In genomic region chr5:147888313-147889297, GRCm38 (mm10) we compare ENCODE assay signal across 20 mouse cellular contexts. TPM values are rescaled to one million over a fixed set of nuclear protein-coding genes. Genes with fewer than 3 reads are reported as not detected.
DNase-seq lines count a peak whose midpoint lies in the region; ATAC-seq lines count a peak whose summit lies in the region.
"Had no signal": no experiment of that assay in that cellular context is flagged by ENCODE, and none has a peak within 500 bp of the region (broad histone marks: within the 10 kb centered on the region; RNA-seq: fewer than 3 reads in every experiment).

No protein-coding gene starts in this region.

- H3K36me3 ChIP-seq in intestine, embryonic 16.5 days (ENCODE audit: control insufficient read depth, insufficient read depth, low read length), result no peaks in the 10 kb centered on the region
- no peaks in the 10 kb centered on the region for H3K36me3 ChIP-seq in intestine, embryonic 15.5 days
- H3K36me3 ChIP-seq in midbrain, embryonic 14.5 days (ENCODE audit: control insufficient read depth, insufficient read depth, low read length), result no peaks in the 10 kb centered on the region
- H3K36me3 ChIP-seq: embryonic facial prominence, embryonic 13.5 days; forebrain, embryonic 10.5 days had no signal

- H3K27ac ChIP-seq in intestine, embryonic 16.5 days (ENCODE audit: low read length), result no peak overlapping the region
- H3K27ac ChIP-seq in intestine, embryonic 15.5 days, result no peak overlapping the region
- no peak overlapping the region for H3K27ac ChIP-seq in midbrain, embryonic 14.5 days (replicated peaks; ENCODE audit: low read depth, low read length)
- H3K27ac ChIP-seq: embryonic facial prominence, embryonic 13.5 days; forebrain, embryonic 10.5 days; gastrocnemius, adult 2 months; hindbrain, embryonic 13.5 days; layer of hippocampus, adult 2 months; lung, embryonic 15.5 days had no signal

- H3K9me3 ChIP-seq in intestine, embryonic 16.5 days (ENCODE audit: control insufficient read depth, low read length), result no peaks in the 10 kb centered on the region
- H3K9me3 ChIP-seq in intestine, embryonic 15.5 days, result no peaks in the 10 kb centered on the region
- H3K9me3 ChIP-seq in midbrain, embryonic 14.5 days (ENCODE audit: control insufficient read depth, low read length), result no peaks in the 10 kb centered on the region
- H3K9me3 ChIP-seq: embryonic facial prominence, embryonic 13.5 days; forebrain, embryonic 10.5 days; hindbrain, embryonic 13.5 days; lung, embryonic 15.5 days had no signal

- no peak overlapping the region for H3K4me2 ChIP-seq in intestine, embryonic 16.5 days (ENCODE audit: low read depth, low read length)
- no peak overlapping the region for H3K4me2 ChIP-seq in intestine, embryonic 15.5 days (replicated peaks)
- H3K4me2 ChIP-seq in midbrain, embryonic 14.5 days (ENCODE audit: low read length), result no peak overlapping the region
- H3K4me2 ChIP-seq: embryonic facial prominence, embryonic 13.5 days; hindbrain, embryonic 13.5 days; lung, embryonic 15.5 days had no signal

- H3K27me3 ChIP-seq in intestine, embryonic 16.5 days (replicated peaks; ENCODE audit: control insufficient read depth, insufficient read depth, low read length), result no peaks in the 10 kb centered on the region
- no peaks in the 10 kb centered on the region for H3K27me3 ChIP-seq in intestine, embryonic 15.5 days (replicated peaks)
- H3K27me3 ChIP-seq in midbrain, embryonic 14.5 days (ENCODE audit: control insufficient read depth, insufficient read depth, low read length), result 0 out of 2 replicates have a peak, but pooled peaks cover 4% of the 10 kb centered on the region
- H3K27me3 ChIP-seq: lung, embryonic 15.5 days had no signal

- 84% methylated on average over 10 of the region's 12 CpGs for WGBS in intestine, embryonic 16.5 days
- 79% methylated on average over 9 of the region's 12 CpGs for WGBS in intestine, embryonic 15.5 days
- WGBS in midbrain, embryonic 14.5 days, result 92% methylated on average over 10 of the region's 12 CpGs

- DNase-seq in NIH3T3 (ENCODE audit: low read depth) (peak; percentile 10), liver (peak; percentile 79)
- no peak for DNase-seq in adrenal gland, adult 2 months
- DNase-seq in right cerebral cortex, postnatal 36 days (ENCODE audit: low spot score in 2 of 2), result no peak
- no peak for DNase-seq in midbrain, embryonic 14.5 days
- DNase-seq: adrenal gland, adult 8-10 months; B cell, adult 2 months; cerebellum, adult 18-20 months; gastrocnemius, adult 2 months; kidney, adult 11 months; kidney, postnatal 10 days had no signal

- H3K9ac ChIP-seq in intestine, embryonic 16.5 days (ENCODE audit: low read depth, low read length), result no peak overlapping the region
- no peak overlapping the region for H3K9ac ChIP-seq in intestine, embryonic 15.5 days
- H3K9ac ChIP-seq in midbrain, embryonic 14.5 days (replicated peaks; ENCODE audit: low read length), result no peak overlapping the region
- H3K9ac ChIP-seq: embryonic facial prominence, embryonic 13.5 days; hindbrain, embryonic 13.5 days; lung, embryonic 15.5 days had no signal

- H3K4me3 ChIP-seq in intestine, embryonic 16.5 days (ENCODE audit: low read length), result no peak overlapping the region
- H3K4me3 ChIP-seq in intestine, embryonic 15.5 days (replicated peaks), result no peak overlapping the region
- no peak overlapping the region for H3K4me3 ChIP-seq in midbrain, embryonic 14.5 days (replicated peaks; ENCODE audit: low read depth, low read length)
- H3K4me3 ChIP-seq: embryonic facial prominence, embryonic 13.5 days; forebrain, embryonic 10.5 days; gastrocnemius, adult 2 months; hindbrain, embryonic 13.5 days; layer of hippocampus, adult 2 months; lung, embryonic 15.5 days had no signal

- ATAC-seq in intestine, embryonic 16.5 days, result peak; percentile 40; the same call in 1 of the 2 replicates
- ATAC-seq in intestine, embryonic 15.5 days, result no peak
- ATAC-seq in megakaryocyte, adult 5-6 weeks (ENCODE audit: poor library complexity, severe bottlenecking), result peak; percentile 20; the same call in 1 of the 2 replicates
- no peak for ATAC-seq in midbrain, embryonic 14.5 days (ENCODE audit: low FRiP score, low TSS enrichment)
- ATAC-seq: midbrain, embryonic 16.5 days had no signal

- peaks cover 7% of the 10 kb centered on the region for H3K4me1 ChIP-seq in intestine, embryonic 16.5 days (ENCODE audit: control insufficient read depth, insufficient read depth, low read length)
- H3K4me1 ChIP-seq in intestine, embryonic 15.5 days (replicated peaks), result 0 out of 2 replicates have a peak, but pooled peaks cover 1% of the 10 kb centered on the region
- H3K4me1 ChIP-seq in midbrain, embryonic 14.5 days (ENCODE audit: control insufficient read depth, insufficient read depth, low read length), result 0 out of 2 replicates have a peak, but pooled peaks cover 1% of the 10 kb centered on the region
- H3K4me1 ChIP-seq: embryonic facial prominence, embryonic 13.5 days had no signal

RNA-seq across cellular contexts. Expression of gene Slc46a3, which starts 6.0 kb away (rescaled TPM):
- polyA plus RNA-seq in intestine, embryonic 16.5 days (2015; fragmentation: Nextera tagmentation; extraction: Ambion mirVana), result 21.4 and 39.8 TPM in 2 replicates
- polyA plus RNA-seq in intestine, embryonic 15.5 days (2015; fragmentation: Nextera tagmentation; extraction: Ambion mirVana), result 7.6 and 11.7 TPM in 2 replicates
- 33.8 and 37.5 TPM in 2 replicates for total RNA-seq in megakaryocyte, adult 5-6 weeks (2015)
- total RNA-seq in megakaryocyte, adult 5-6 weeks (2017), result 21.2 and 23.3 TPM in 2 replicates
- total RNA-seq in adrenal gland, adult 2 months (2021), result 10 to 100 TPM; 17.1 to 19.8 TPM
- 49.2 and 55.1 TPM in 2 replicates for polyA plus RNA-seq in adrenal gland, adult 2 months (2012; rRNA removed)
- polyA plus RNA-seq in midbrain, embryonic 14.5 days (2014; fragmentation: Nextera tagmentation; extraction: Ambion mirVana), result 2.9 and 4.6 TPM in 2 replicates

RNA-seq across cellular contexts. Expression of gene Pomp, which starts 28.3 kb away (rescaled TPM):
- 394 and 410 TPM in 2 replicates for polyA plus RNA-seq in intestine, embryonic 16.5 days (2015; fragmentation: Nextera tagmentation; extraction: Ambion mirVana)
- 424 and 470 TPM in 2 replicates for polyA plus RNA-seq in intestine, embryonic 15.5 days (2015; fragmentation: Nextera tagmentation; extraction: Ambion mirVana)
- 253 and 319 TPM in 2 replicates for total RNA-seq in megakaryocyte, adult 5-6 weeks (2015)
- total RNA-seq in megakaryocyte, adult 5-6 weeks (2017), result 198 and 242 TPM in 2 replicates
- total RNA-seq in adrenal gland, adult 2 months (2021), result 100 to 1,000 TPM; 187 to 199 TPM
- 12.2 and 21.1 TPM in 2 replicates for polyA plus RNA-seq in adrenal gland, adult 2 months (2012; rRNA removed)
- 491 and 555 TPM in 2 replicates for polyA plus RNA-seq in midbrain, embryonic 14.5 days (2014; fragmentation: Nextera tagmentation; extraction: Ambion mirVana)

Comparison
In these comparisons a context has a peak if more than half of its experiments do, and no peak if none do; other contexts are left out.
1. ATAC-seq: peak in intestine, embryonic 16.5 days (single experiment) and megakaryocyte, adult 5-6 weeks (single experiment); none in intestine, embryonic 15.5 days (single experiment) and midbrain, embryonic 14.5 days (single experiment).
2. DNase-seq: peak in NIH3T3 (single experiment) and liver (single experiment); none in adrenal gland, adult 2 months (single experiment), right cerebral cortex, postnatal 36 days (0 of 2) and midbrain, embryonic 14.5 days (single experiment).
3. RNA of gene Pomp, which starts 28.3 kb away (polyA plus RNA-seq): 491 to 555 TPM in midbrain, embryonic 14.5 days, 424 to 470 TPM in intestine, embryonic 15.5 days and 394 to 410 TPM in intestine, embryonic 16.5 days; 12.2 to 21.1 TPM in adrenal gland, adult 2 months; every median in the first group is over 10 times any median in the second.